Mouse (Mus musculus): ENCODE results near the gene Tmem176b. TPM values are rescaled to one million over a fixed set of nuclear protein-coding genes. Genes with fewer than 3 reads are reported as not detected.

Gene Tmem176b
- polyA plus RNA-seq, 2 experiments, result 107 to 152 TPM

- no peaks in the 10 kb centered on the region for H3K4me1 ChIP-seq (replicated peaks; ENCODE audit: control insufficient read depth in 2 of 2, insufficient read depth in 2 of 2, low read length in 1 of 2)
- no peak overlapping the region for H3K4me2 ChIP-seq (ENCODE audit: low read depth)
- no peaks in the 10 kb centered on the region for H3K36me3 ChIP-seq (replicated peaks; ENCODE audit: control insufficient read depth, insufficient read depth, low read depth)
- no peak overlapping the region for H3K4me3 ChIP-seq (ENCODE audit: insufficient read depth in 1 of 2, low read depth in 2 of 2, low read length in 2 of 2)
- no peak overlapping the region for H3K9ac ChIP-seq (replicated peaks)
- no peaks in the 10 kb centered on the region for H3K27me3 ChIP-seq (ENCODE audit: control insufficient read depth, insufficient read depth, low read length)
- no peak for ATAC-seq (ENCODE audit: insufficient read depth)
- no peaks in the 10 kb centered on the region for H3K9me3 ChIP-seq (ENCODE audit: control insufficient read depth, low read length)
- TF ChIP-seq CTCF (IDR thresholded peaks at IDR 0.05; ENCODE audit: low read depth), result no peak
- TF ChIP-seq EP300 (IDR thresholded peaks at IDR 0.05; ENCODE audit: low read depth), result no peak
- H3K27ac ChIP-seq, result no peak overlapping the region
- DNase-seq (ENCODE audit: low read depth in 3 of 3, low spot score in 3 of 3), result no peak
These were observed 37.8 kb downstream of the Tmem176b start for GRCm38 (mm10) chr6:48803406-48804051.

- H3K4me3 ChIP-seq (ENCODE audit: insufficient read depth in 1 of 2, low read depth in 2 of 2, low read length in 2 of 2), result no peak overlapping the region
- H3K4me1 ChIP-seq (replicated peaks; ENCODE audit: control insufficient read depth in 2 of 2, insufficient read depth in 2 of 2, low read length in 1 of 2), result no peaks in the 10 kb centered on the region
- no peak overlapping the region for H3K27ac ChIP-seq
- H3K27me3 ChIP-seq (ENCODE audit: control insufficient read depth, insufficient read depth, low read length), result no peaks in the 10 kb centered on the region
- WGBS (ENCODE audit: insufficient replicate concordance), result 9% methylated on average over 1 of the region's 1 CpGs
- TF ChIP-seq CTCF (IDR thresholded peaks at IDR 0.05; ENCODE audit: low read depth), result no peak
- TF ChIP-seq EP300 (IDR thresholded peaks at IDR 0.05; ENCODE audit: low read depth), result no peak
- H3K9ac ChIP-seq (replicated peaks), result no peak overlapping the region
- no peaks in the 10 kb centered on the region for H3K9me3 ChIP-seq (ENCODE audit: control insufficient read depth, low read length)
- ATAC-seq (ENCODE audit: insufficient read depth) (no peak), DNase-seq (ENCODE audit: low read depth in 3 of 3, low spot score in 3 of 3) (no peak)
- H3K36me3 ChIP-seq (replicated peaks; ENCODE audit: control insufficient read depth, insufficient read depth, low read depth), result no peaks in the 10 kb centered on the region
- no peak overlapping the region for H3K4me2 ChIP-seq (ENCODE audit: low read depth)
These were observed 39.4 kb downstream of the Tmem176b start for GRCm38 (mm10) chr6:48801897-48802296.

DNA sequence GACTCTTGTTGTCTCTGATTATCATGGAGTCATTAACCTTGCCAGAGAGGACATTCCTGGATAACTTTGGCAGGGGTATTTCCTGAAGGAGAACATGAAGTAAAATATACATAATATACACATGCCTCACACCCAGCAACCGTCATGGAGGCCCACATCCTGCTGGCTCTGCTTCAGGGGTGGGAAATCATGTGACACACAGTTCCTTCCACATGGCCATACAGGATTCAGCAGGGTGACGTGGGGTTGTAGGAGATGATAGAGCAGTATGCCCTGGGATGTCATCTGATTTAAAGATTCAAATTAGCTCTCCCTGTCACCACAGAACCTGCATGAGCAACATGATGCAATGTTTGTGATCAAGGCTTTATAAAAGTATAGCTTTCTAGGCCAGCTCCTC is 53.4 kb downstream of the Tmem176b start:
- WGBS (ENCODE audit: insufficient replicate concordance), result 43% methylated on average over 2 of the region's 2 CpGs
- H3K4me1 ChIP-seq (replicated peaks; ENCODE audit: control insufficient read depth in 2 of 2, insufficient read depth in 2 of 2, low read length in 1 of 2), result no peaks in the 10 kb centered on the region
- H3K27me3 ChIP-seq (ENCODE audit: control insufficient read depth, insufficient read depth, low read length), result no peaks in the 10 kb centered on the region
- H3K27ac ChIP-seq, result no peak overlapping the region
- DNase-seq (ENCODE audit: low read depth in 3 of 3, low spot score in 3 of 3) (no peak), ATAC-seq (ENCODE audit: insufficient read depth) (no peak)
- no peak for TF ChIP-seq CTCF (IDR thresholded peaks at IDR 0.05; ENCODE audit: low read depth)
- no peak for TF ChIP-seq EP300 (IDR thresholded peaks at IDR 0.05; ENCODE audit: low read depth)
- no peak overlapping the region for H3K9ac ChIP-seq (replicated peaks)
- no peaks in the 10 kb centered on the region for H3K36me3 ChIP-seq (replicated peaks; ENCODE audit: control insufficient read depth, insufficient read depth, low read depth)
- H3K4me3 ChIP-seq (ENCODE audit: insufficient read depth in 1 of 2, low read depth in 2 of 2, low read length in 2 of 2), result no peak overlapping the region
- no peak overlapping the region for H3K4me2 ChIP-seq (ENCODE audit: low read depth)
- no peaks in the 10 kb centered on the region for H3K9me3 ChIP-seq (ENCODE audit: control insufficient read depth, low read length)

GRCm38 (mm10) chr6:48785601-48786000 is 55.7 kb downstream of the Tmem176b start:
- WGBS (ENCODE audit: insufficient replicate concordance), result 53% methylated on average over 2 of the region's 2 CpGs
- Histone ChIP-seq H3K9me3 (ENCODE audit: control insufficient read depth, low read length) (no peaks in the 10 kb centered on the region), H3K4me2 (ENCODE audit: low read depth) (no peak overlapping the region), H3K4me3 (ENCODE audit: insufficient read depth in 1 of 2, low read depth in 2 of 2, low read length in 2 of 2) (no peak overlapping the region), H3K9ac (replicated peaks) (no peak overlapping the region), H3K27me3 (ENCODE audit: control insufficient read depth, insufficient read depth, low read length) (no peaks in the 10 kb centered on the region), H3K4me1 (replicated peaks; ENCODE audit: control insufficient read depth in 2 of 2, insufficient read depth in 2 of 2, low read length in 1 of 2) (no peaks in the 10 kb centered on the region), H3K27ac (no peak overlapping the region), H3K36me3 (replicated peaks; ENCODE audit: control insufficient read depth, insufficient read depth, low read depth) (no peaks in the 10 kb centered on the region)
- TF ChIP-seq CTCF (IDR thresholded peaks at IDR 0.05; ENCODE audit: low read depth) (no peak), EP300 (IDR thresholded peaks at IDR 0.05; ENCODE audit: low read depth) (no peak)
- DNase-seq (ENCODE audit: low read depth in 3 of 3, low spot score in 3 of 3) (no peak), ATAC-seq (ENCODE audit: insufficient read depth) (no peak)

GRCm38 (mm10) chr6:48785189-48785588 is 56.1 kb downstream of the Tmem176b start:
- no peaks in the 10 kb centered on the region for H3K4me1 ChIP-seq (replicated peaks; ENCODE audit: control insufficient read depth in 2 of 2, insufficient read depth in 2 of 2, low read length in 1 of 2)
- WGBS (ENCODE audit: insufficient replicate concordance), result 33% methylated on average over 1 of the region's 1 CpGs
- TF ChIP-seq CTCF (IDR thresholded peaks at IDR 0.05; ENCODE audit: low read depth) (no peak), EP300 (IDR thresholded peaks at IDR 0.05; ENCODE audit: low read depth) (no peak)
- H3K36me3 ChIP-seq (replicated peaks; ENCODE audit: control insufficient read depth, insufficient read depth, low read depth), result no peaks in the 10 kb centered on the region
- no peaks in the 10 kb centered on the region for H3K9me3 ChIP-seq (ENCODE audit: control insufficient read depth, low read length)
- no peaks in the 10 kb centered on the region for H3K27me3 ChIP-seq (ENCODE audit: control insufficient read depth, insufficient read depth, low read length)
- H3K4me2 ChIP-seq (ENCODE audit: low read depth), result no peak overlapping the region
- no peak overlapping the region for H3K9ac ChIP-seq (replicated peaks)
- no peak for ATAC-seq (ENCODE audit: insufficient read depth)
- no peak overlapping the region for H3K4me3 ChIP-seq (ENCODE audit: insufficient read depth in 1 of 2, low read depth in 2 of 2, low read length in 2 of 2)
- H3K27ac ChIP-seq, result no peak overlapping the region
- no peak for DNase-seq (ENCODE audit: low read depth in 3 of 3, low spot score in 3 of 3)
